Mouse (Mus musculus) spleen, postnatal 10 days (tissue): ENCODE results near the gene Mlxipl.

Source experiments
- DNase-seq, 2 experiments: peaks; one replicate each; pipeline ENCODE4 v3.0.0; 2021 to 2022; ENCODE audit warnings: low spot score in 2 of 2

Gene Mlxipl

GRCm38 (mm10) chr5:135145955-135146354 is 56.3 kb downstream of the Mlxipl start:
- DNase-seq: no peak

DNA sequence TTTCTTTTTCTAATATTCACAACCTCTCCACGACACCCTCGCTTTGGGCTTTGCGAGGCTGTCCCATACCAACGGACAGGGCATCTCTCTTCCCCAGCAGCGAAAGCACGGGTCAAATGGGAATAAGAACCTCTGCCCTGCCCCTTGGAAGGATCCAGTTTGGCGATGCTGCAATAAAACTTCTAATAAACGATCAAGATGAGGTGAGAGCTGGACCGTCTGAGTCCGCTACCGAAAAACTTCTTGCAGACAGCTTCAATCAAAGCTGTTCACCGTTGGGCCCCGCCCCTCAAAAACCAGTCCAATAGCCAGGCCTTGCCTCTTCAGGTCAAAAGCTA is 59.0 kb downstream of the Mlxipl start:
- peak in 1 of 2 experiments; percentile 94 for DNase-seq

DNA sequence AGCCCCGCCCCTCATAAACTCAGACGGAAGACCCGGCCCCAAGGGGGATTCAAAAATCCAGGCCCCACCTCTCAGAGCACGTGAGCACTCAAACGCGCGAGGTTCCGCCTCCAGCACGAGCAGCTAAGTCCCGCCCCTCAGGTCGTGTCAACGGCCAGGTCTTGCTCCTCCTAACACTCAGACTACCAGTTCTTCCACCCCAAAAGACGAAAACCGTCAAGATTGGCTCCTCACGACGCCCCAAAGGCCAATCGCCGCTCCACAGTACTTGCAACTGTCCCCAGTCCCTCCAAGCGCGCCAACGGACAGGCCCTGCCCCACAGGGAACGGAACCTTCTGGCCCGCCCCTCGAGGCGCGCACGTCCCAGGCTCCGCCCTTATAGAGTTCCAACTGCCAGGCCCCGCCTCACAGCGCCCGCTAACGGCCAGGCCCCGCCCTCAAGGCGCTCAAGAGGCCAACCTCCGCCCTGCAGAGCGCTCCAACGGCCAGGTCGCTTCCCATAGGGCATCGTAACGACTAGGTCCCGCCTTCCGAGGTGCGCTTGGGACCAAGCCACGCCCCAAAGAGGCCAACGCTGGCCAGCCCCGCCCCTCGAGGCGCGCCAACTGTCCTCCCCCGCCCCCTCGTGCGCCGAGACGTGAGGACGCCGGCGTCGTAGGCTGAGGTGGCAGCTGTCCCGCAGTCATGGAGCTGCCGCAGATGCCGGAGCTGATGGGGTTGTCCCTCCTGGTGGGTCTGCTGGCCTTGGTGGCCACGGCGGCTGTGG is 59.5 kb downstream of the Mlxipl start, which contains the start of gene Tbl2:
Gene Tbl2, plus strand, starts transcription at position 605 of the 767 bp plus-strand sequence.
- DNase-seq: peak; percentile 98 to 99

DNA sequence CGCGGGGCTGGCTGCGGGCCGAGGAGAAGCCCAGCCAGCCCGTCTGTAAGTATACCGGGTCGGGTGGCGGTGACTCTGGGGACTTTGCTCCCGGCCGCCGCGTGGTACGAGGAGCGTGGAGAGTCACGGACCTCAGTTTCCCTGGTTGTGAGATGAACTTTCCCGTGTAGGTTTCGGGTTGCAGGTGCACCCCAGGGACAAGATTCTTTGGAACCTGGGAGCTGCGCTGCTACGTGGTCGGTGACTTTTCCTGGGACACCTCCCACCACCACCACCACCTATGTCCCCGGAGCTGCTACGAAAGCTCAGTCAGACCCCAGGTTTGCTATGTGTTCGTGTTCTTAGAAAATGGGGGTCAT is 60.1 kb downstream of the Mlxipl start:
- DNase-seq: no peak

DNA sequence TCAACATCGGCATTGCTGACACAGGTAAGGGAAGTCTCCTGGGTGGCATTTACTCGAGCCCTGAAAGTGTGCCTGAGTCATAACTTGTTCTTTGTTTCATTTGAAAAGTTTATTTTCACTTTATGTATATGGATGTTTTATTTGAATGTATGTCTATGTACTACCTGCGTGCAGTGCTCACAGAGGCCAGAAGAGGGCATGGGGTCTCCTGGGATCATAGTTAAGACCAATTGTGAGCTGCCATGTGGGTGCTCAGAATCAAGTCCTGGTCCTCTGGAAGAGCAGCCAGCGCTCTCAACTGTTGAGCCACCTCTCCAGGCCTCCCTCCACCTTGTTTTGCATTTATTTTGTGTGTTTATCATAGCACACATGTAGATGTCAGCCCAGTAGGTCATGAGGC is 66.8 kb downstream of the Mlxipl start:
- no peak for DNase-seq

- no peak for DNase-seq
Observed at GRCm38 (mm10) chr5:135161221-135161620, 71.5 kb downstream of the Mlxipl start.

DNA sequence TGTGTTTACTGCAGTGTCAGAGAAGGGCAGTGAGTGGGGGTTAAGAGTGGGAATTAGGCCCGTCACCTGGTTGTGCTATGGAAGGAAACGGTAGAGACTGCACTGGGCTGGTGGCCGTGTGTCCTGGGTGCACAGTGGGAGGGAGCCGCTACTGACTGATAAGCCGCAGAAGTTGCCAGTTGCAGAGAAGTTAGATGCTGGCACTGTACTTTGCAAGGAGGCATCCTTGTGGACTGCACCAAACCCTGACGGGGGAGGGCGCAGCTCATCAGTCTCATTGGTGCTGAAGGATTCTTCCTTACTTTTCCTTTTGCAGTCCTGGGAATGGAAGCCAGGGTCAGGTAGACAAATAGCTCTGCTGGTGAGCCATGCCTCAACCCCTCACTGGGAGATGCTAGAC is 72.0 kb downstream of the Mlxipl start:
- DNase-seq: no peak

DNA sequence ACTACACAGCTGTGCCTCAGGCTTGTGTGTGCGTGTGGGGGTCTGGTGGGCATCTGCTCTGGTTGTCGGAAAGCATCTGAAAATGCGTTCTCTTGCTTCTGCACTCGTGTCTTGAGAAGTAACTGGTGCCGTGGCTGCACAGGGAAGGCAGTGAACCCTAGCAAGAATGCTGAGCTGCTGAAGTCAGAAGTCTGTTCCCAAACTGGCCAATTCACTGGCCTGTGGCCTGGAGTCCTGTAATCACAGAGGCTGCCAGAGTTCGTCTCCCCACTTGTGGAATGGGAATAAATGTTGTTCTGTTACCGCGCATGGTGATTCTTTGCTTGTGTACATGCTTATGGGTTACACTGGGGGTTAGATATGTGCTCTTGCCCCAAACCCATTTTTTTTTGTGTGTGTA is 72.7 kb downstream of the Mlxipl start:
- no peak for DNase-seq

DNA sequence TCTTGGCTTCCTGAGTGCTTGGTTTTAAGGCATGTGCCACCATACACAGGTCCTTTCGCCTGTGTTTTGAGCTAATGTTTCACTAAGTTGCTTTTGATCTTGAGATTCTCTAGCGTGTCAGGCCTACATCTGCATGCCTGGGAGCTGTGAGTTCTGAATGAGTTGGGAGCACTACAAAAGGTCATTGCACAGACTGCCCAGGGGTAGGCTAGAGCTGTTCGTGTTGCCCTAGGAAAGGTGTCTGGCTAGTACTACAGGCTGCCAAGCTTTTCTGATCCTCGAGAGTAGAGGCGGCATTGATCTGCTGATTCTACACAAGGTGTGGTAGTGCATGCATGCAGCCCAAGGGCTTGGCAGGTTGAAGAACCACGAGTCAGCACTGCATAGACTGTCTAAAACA is 73.1 kb downstream of the Mlxipl start:
- no peak for DNase-seq

DNA sequence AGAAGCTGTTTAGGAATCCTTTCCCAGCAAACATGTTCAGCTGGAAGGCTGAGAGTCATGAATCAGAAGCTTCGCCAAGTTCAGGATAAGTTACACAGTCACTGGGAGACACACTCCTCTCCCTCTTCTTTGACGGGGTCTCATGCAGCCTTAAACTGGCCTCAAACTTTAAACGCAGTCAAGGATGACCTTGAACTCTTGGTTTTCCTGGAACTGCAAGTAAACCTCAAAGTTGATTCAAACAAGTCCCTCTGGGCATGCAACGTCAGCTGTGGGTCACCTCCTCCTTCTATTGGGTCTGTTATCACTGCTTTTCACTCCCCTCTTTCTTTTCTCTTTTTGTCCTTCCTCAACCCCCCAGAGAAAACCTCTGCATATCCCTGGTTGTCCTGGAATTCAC is 77.2 kb downstream of the Mlxipl start:
- DNase-seq: no peak

GRCm38 (mm10) chr5:135167469-135167868 is 77.8 kb downstream of the Mlxipl start:
- no peak for DNase-seq

DNA sequence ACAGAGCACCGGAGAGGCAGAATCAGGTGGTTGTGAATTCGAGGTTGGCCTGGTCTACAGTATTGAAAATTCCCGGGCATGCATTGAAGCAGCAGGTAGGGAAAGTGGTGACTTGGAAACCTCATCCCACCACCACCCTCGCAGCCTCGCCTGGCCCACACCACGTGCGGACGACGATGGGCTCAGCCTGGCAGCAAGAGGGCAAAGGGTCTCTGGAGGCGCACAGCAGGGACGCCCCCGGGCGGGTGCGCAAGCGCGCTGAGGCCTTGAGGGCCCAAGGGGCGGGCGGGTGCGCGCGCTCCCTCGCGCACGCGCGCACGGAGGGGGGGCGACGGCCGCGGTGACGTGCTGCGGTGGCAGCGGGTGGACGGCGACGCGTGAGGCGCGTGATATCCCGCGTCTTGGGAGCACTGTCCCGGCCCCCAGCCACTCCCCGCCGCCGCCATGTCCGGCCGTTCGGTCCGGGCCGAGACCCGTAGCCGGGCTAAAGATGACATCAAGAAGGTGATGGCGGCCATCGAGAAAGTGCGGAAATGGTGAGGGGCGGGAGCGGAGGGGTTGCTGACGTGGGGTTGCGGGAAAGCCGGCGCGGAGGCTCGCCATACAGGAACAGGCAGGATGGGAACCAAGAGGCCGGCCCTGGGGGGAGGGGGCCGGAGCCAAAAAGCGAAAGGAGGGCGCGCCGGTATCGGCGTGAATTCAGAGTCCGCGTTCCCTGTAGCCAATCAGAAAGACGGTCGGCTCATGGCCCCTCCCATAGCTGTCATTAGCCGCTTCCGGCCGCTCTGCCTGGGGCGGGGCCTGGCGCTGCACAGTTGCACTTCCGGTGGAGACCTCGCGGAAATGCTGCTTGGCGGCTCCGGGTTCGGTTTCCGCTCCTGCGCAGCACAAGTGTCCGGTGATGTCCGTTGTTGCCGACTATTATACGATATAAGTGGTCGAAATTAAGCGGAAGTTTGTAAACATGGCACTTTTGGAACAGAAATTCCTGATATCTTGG is 78.7 kb downstream of the Mlxipl start, which contains the start of gene Bcl7b:
Gene Bcl7b, plus strand, starts transcription at position 221 of the 1,000 bp plus-strand sequence.
- DNase-seq: peak; percentile 88 to 97

GRCm38 (mm10) chr5:135169479-135169878 is 79.8 kb downstream of the Mlxipl start:
- no peak for DNase-seq

GRCm38 (mm10) chr5:135171688-135172220 is 82.1 kb downstream of the Mlxipl start:
- DNase-seq: no peak

DNA sequence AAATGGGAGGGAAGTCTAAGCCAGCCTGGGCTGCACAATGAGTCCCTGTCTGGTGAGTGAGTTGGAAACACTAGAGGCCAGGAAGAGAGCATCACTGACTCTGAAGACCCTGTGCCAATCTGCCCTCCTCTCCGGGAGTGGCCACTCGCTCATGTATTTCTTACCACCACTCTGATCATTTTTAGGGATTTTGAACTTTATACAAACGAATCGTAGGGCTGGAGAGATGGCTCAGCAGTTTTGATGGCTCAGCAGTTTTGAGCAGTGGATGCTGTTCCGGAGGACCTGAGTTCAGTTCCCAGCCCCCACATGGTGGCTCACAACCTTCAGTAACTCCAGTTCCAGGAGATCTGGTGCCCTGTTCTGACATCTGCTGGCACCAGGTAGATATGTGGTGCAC is 83.3 kb downstream of the Mlxipl start:
- no peak for DNase-seq

DNA sequence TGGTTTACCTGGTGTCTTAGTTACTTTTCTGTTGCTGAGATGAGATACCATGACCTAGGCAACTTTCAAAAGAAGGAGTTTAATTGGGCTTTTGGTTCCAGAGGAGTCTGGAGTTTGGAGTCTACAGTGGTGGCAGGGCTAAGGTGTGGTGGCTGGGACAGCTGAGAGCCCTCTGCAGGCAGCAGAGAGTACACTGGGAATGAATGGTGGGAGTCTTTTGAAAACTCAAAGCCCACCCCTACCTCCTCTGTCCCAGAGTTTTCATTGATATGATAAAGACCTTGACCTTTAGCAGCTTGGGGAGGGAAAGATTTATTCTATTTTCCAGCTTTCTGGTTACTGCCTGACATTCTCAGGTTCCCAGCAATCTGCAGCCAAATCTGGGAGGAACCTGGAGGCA is 85.4 kb downstream of the Mlxipl start:
- no peak for DNase-seq

- no peak for DNase-seq
Observed at GRCm38 (mm10) chr5:135178523-135178922, 88.8 kb downstream of the Mlxipl start.

GRCm38 (mm10) chr5:135178996-135179395 is 89.3 kb downstream of the Mlxipl start:
- DNase-seq: no peak

- no peak for DNase-seq
Observed at GRCm38 (mm10) chr5:135179616-135180015, 89.9 kb downstream of the Mlxipl start.

DNA sequence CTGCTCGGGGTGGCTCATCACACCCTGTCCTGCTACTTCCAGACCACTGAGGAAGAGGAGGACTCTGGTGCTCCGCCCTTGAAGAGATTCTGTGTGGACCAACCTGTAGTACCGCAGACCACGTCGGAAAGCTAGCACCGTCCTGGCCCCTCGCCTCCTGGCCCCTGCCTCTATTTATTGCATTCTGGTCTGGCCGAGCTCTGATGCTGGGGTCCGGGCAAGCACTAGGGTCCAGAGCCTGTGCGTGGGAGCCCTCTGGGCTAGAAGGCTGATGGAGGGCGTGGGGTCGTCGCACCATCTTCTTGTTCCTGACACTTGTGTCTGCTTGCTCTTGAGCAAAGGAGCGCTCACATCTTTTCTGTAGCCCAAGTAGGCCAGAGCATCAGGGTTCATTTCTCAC is 91.1 kb downstream of the Mlxipl start:
- DNase-seq: no peak

GRCm38 (mm10) chr5:135181776-135182175 is 92.1 kb downstream of the Mlxipl start:
- no peak for DNase-seq

GRCm38 (mm10) chr5:135183131-135183861 is 93.6 kb downstream of the Mlxipl start:
- DNase-seq: no peak
